Mouse (Mus musculus) thymus, postnatal 36 days (tissue): ENCODE results near the gene Cpn2.
A peak's percentile ranks its signal among the peaks of the same experiment; 100 is the strongest.

Experiments used
- DNase-seq, 2 experiments: peaks; one replicate each; pipeline ENCODE4 v3.0.0; 2022; ENCODE audit warnings: mixed read lengths in 2 of 2

Cpn2 gene

GRCm38 (mm10) chr16:30235577-30235976, 31.7 kb downstream of the Cpn2 start:
- no peak for DNase-seq

GRCm38 (mm10) chr16:30234636-30235546, 32.4 kb downstream of the Cpn2 start:
- DNase-seq = no peak

- DNase-seq = peak; percentile 15 to 39
These were observed 33.2 kb downstream of the Cpn2 start for GRCm38 (mm10) chr16:30234077-30234476.

GRCm38 (mm10) chr16:30231882-30232604, 35.3 kb downstream of the Cpn2 start:
- no peak for DNase-seq

GRCm38 (mm10) chr16:30227352-30227751, 39.9 kb downstream of the Cpn2 start:
- peak; percentile 40 to 65 for DNase-seq

- DNase-seq = no peak
These were observed 46.0 kb downstream of the Cpn2 start for GRCm38 (mm10) chr16:30221161-30221782.

- no peak for DNase-seq
These were observed 51.5 kb downstream of the Cpn2 start for GRCm38 (mm10) chr16:30215811-30216210.

- no peak for DNase-seq
These were observed 53.7 kb downstream of the Cpn2 start for GRCm38 (mm10) chr16:30213644-30214043.

- no peak for DNase-seq
These were observed 55.3 kb downstream of the Cpn2 start for GRCm38 (mm10) chr16:30212035-30212434.

GRCm38 (mm10) chr16:30209264-30209663, 58.0 kb downstream of the Cpn2 start:
- DNase-seq = no peak

GRCm38 (mm10) chr16:30207991-30208390, 59.3 kb downstream of the Cpn2 start:
- no peak for DNase-seq

GRCm38 (mm10) chr16:30207111-30207828, 60.0 kb downstream of the Cpn2 start:
- DNase-seq = no peak
